Mouse (Mus musculus): ENCODE measurements around the gene Elovl5.
"Not testable (repeated sequence)": the region's sequence is repeated elsewhere in the genome, so short reads cannot be mapped to it uniquely, and the experiment has no call there.

The Elovl5 gene

GRCm38 (mm10) chr9:77993538-77994255 lies 76.5 kb downstream of the Elovl5 start:
- not testable (repeated sequence) for DNase-seq (ENCODE audit: low spot score in 2 of 2)

- DNase-seq (ENCODE audit: low spot score in 2 of 2), result no peak
These were observed 78.1 kb downstream of the Elovl5 start for GRCm38 (mm10) chr9:77995235-77995634.

GRCm38 (mm10) chr9:78000586-78001500 lies 83.7 kb downstream of the Elovl5 start:
- DNase-seq (ENCODE audit: low spot score in 2 of 2), result no peak

GRCm38 (mm10) chr9:78003278-78003677 lies 86.1 kb downstream of the Elovl5 start:
- no peak for DNase-seq (ENCODE audit: low spot score in 2 of 2)

GRCm38 (mm10) chr9:78005481-78005880 lies 88.3 kb downstream of the Elovl5 start:
- no peak for DNase-seq (ENCODE audit: low spot score in 2 of 2)

GRCm38 (mm10) chr9:78006209-78007001 lies 89.2 kb downstream of the Elovl5 start:
- DNase-seq (ENCODE audit: low spot score in 2 of 2), result peak; percentile 74 to 83

- DNase-seq (ENCODE audit: low spot score in 2 of 2), result no peak
These were observed 92.2 kb downstream of the Elovl5 start for GRCm38 (mm10) chr9:78009382-78009781.

- DNase-seq (ENCODE audit: low spot score in 2 of 2), result no peak
These were observed 93.0 kb downstream of the Elovl5 start for GRCm38 (mm10) chr9:78010187-78010586.

- DNase-seq (ENCODE audit: low spot score in 2 of 2), result no peak
These were observed 93.5 kb downstream of the Elovl5 start for GRCm38 (mm10) chr9:78010707-78011106.

- DNase-seq (ENCODE audit: low spot score in 2 of 2), result no peak
These were observed 94.9 kb downstream of the Elovl5 start for GRCm38 (mm10) chr9:78012066-78012465.

- DNase-seq (ENCODE audit: low spot score in 2 of 2), result no peak
These were observed 95.5 kb downstream of the Elovl5 start for GRCm38 (mm10) chr9:78012681-78013080.

- no peak for DNase-seq (ENCODE audit: low spot score in 2 of 2)
These were observed 96.6 kb downstream of the Elovl5 start for GRCm38 (mm10) chr9:78013813-78014212.

GRCm38 (mm10) chr9:78015816-78016215 lies 98.7 kb downstream of the Elovl5 start:
- no peak for DNase-seq (ENCODE audit: low spot score in 2 of 2)

GRCm38 (mm10) chr9:78016288-78016687 lies 99.1 kb downstream of the Elovl5 start:
- DNase-seq (ENCODE audit: low spot score in 2 of 2), result no peak

GRCm38 (mm10) chr9:78021256-78021655 lies 104.1 kb downstream of the Elovl5 start:
- no peak for DNase-seq (ENCODE audit: low spot score in 2 of 2)

GRCm38 (mm10) chr9:78022187-78022945 lies 105.2 kb downstream of the Elovl5 start:
- peak; percentile 60 to 64 for DNase-seq (ENCODE audit: low spot score in 2 of 2)

GRCm38 (mm10) chr9:78024823-78025222 lies 107.7 kb downstream of the Elovl5 start:
- DNase-seq (ENCODE audit: low spot score in 2 of 2), result peak in 1 of 2 experiments; percentile 38

- no peak for DNase-seq (ENCODE audit: low spot score in 2 of 2)
These were observed 109.9 kb downstream of the Elovl5 start for GRCm38 (mm10) chr9:78027099-78027498.

- DNase-seq (ENCODE audit: low spot score in 2 of 2), result no peak
These were observed 113.8 kb downstream of the Elovl5 start for GRCm38 (mm10) chr9:78030835-78031456.

GRCm38 (mm10) chr9:78032930-78033329 lies 115.8 kb downstream of the Elovl5 start:
- no peak for DNase-seq (ENCODE audit: low spot score in 2 of 2)
